Mouse (Mus musculus): ENCODE results near the gene Ldlrad2.

Ldlrad2 gene

GRCm38 (mm10) chr4:137553466-137553865 is 20.9 kb downstream of the Ldlrad2 start:
- no peak for DNase-seq (ENCODE audit: low spot score)

DNA sequence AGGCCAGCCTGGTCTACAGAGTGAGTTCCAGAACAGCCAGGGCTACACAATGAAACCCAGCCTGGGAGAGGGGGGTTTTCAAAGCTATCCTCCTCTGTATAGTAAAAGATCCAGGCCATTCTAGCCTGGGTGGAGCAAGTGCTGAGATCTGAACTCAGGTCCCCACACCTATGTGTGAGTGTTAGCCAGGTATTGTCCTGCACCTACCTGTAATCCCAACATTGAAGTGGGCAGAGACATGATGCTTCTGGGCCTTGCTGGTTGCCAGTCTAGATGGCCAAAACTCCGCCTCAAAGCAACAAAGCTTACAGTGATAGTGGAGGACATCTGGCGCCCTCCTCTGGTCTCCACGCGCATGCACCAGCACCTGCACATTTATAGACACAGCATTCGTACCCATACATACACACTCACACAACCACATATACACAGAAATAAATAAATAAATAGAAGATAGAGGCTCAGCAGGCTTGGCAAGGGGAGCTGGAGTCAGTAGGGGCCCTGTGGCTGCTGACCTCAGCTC is 28.3 kb downstream of the Ldlrad2 start:
- peak; percentile 32 for DNase-seq (ENCODE audit: low spot score)

DNA sequence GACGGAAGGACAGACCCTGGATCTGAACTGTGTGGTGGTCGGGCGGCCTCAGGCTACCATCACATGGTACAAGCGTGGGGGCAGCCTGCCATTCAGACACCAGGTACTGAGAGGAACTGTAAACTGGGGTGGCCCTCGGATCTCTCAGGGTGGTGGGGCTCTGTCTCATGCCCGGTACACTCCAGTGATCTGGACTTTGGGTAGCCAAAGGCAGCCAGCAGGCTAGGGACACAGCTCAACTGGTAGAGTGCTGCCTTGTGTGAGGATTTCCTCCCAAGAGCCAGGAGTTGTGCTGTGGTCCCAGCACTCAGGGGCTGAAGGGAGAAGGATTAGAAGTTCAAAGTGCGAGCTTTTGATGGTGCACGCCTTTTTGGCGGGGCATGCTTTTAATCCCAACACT is 28.8 kb downstream of the Ldlrad2 start:
- no peak for DNase-seq (ENCODE audit: low spot score)

DNA sequence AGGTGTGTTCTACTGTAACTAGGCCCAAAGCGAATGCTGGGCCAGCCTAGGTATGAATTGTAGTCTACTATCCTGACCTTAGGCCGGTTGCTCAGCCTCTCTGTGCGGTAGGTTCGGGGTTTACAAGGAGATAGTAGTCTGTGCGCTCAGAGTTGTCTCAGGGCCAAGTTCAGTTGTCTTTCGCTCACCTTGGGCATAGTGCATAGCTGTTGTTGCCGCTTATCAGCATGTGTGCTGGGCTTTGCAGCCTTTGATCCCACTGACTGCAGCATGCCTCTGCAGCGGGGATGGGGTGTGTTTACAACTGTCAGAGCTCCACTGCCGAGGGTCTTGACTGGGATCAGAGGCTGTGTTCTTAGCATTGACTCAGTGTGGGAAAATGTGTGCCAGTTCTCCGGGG is 31.4 kb downstream of the Ldlrad2 start:
- DNase-seq (ENCODE audit: low spot score), result no peak

DNA sequence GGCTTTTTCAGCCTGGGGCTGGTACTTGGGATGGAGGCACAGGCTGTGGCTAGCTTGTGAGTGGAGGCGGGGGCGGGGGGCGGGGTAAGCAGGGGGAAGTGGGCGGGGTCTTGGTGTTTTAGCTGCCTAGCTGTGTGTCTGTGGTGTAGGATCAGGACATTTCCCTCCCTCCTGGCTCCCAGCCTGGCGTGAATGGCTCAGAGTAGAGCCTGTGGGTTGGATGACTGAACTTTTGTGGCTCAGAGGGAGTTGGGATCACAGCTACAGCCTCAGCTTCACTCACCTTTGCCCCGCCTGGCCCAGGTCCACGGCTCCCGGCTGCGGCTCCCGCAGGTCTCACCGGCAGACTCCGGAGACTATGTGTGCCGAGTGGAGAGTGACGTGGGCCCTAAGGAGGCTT is 34.0 kb downstream of the Ldlrad2 start:
- no peak for DNase-seq (ENCODE audit: low spot score)

DNA sequence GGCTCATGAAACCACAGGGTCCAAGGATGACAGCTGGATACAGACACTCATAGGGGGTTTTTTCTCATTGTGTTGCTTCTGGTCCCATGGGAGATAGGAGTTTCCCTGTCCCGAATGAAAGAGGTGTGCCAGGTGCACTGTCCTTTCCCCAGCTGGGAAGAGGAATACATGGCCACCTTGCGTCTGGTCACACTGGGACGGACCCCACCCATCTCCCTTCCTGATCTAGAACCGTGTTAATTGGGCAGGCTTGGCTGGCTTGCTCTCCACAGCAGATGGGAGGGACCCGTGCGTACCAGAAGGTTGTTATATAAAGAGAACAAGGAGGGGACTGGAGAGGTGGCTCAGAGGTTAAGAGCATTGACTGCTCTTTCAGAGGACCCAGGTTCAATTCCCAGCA is 46.5 kb downstream of the Ldlrad2 start:
- no peak for DNase-seq (ENCODE audit: low spot score)

GRCm38 (mm10) chr4:137527368-137527767 is 47.0 kb downstream of the Ldlrad2 start:
- no peak for DNase-seq (ENCODE audit: low spot score)

DNA sequence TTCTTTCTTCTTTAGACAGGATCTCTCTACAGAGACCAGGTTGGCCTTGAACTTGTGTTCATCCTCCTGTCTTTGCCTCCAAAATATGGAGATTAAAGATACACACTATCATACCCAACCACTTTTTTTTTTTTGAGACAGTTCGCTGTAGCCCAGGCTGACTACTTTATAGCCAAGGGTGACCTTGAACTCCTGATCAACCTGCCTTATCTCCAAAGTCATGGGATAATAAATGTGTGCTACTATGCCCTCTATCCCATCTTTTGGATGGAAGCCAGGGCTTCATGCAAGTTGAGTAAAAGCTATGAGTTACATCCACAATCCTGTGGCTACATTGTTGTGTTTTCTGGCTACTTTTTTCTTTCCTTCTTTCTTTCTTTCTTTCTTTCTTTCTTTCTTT is 48.9 kb downstream of the Ldlrad2 start:
- no peak for DNase-seq (ENCODE audit: low spot score)

Data from c-Kit-positive CD71-positive TER-119-positive erythroid progenitor cells, embryonic 14.5 days (primary cell).